Mouse (Mus musculus) heart, embryonic 13.5 days (tissue): ENCODE results near the gene Siah3. TPM values are rescaled to one million over a fixed set of nuclear protein-coding genes. Genes with fewer than 3 reads are reported as not detected.

Experiments used
- polyA plus RNA-seq: library from polyadenylated mRNA; unstranded; fragments of >200 nt; fragmentation: Nextera tagmentation; extraction: Ambion mirVana; gene quantifications from 2 replicates; pipeline ENCODE4 v1.2.1, GENCODE M21; 2015

Gene Siah3
- polyA plus RNA-seq, 1 experiment from 2014 or later: not detected

Other genes starting within 250 kb of the Siah3 start
- gene Cpb2, start 213.7 kb upstream of the Siah3 start, polyA plus RNA-seq: 0.28 and 3.1 TPM in 2 replicates
- 19.9 and 21.2 TPM in 2 replicates for gene Zc3h13, start 171.6 kb upstream of the Siah3 start, polyA plus RNA-seq
- not detected in 2 replicates for gene Spert, start 137.1 kb downstream of the Siah3 start, polyA plus RNA-seq
- not detected in 2 replicates for gene Erich6b, start 186.3 kb downstream of the Siah3 start, polyA plus RNA-seq